Mouse (Mus musculus): ENCODE data around the gene Dlk1.
A peak's percentile ranks its signal among the peaks of the same experiment; 100 is the strongest.

The Dlk1 gene

GRCm38 (mm10) chr12:109452592-109452991, at the start of gene Dlk1:
Dlk1 (plus strand) TSS chr12:109452823.
- DNase-seq (ENCODE audit: low read depth, low spot score) = no peak

DNA sequence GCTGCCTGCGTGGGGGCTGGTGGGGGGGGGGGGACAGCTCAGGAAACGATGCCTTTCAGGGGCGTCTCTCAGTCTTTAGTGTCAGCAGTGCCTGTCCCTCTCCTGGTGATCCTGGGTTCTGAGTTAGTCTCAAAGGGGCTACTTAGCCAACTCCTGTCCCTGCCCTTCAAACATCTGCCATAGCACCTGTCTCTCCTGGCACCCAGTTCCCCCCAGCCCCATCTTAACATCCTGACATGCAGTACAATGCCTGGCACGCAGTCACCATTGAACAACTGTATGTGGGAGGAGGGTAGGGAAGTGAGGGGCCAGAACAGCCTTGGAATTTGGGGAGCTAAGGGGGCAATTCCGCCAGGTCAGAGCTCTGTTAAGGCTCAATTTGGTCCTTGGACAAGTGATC, 49.7 kb upstream of the Dlk1 start:
- DNase-seq (ENCODE audit: low read depth, low spot score) = no peak

DNA sequence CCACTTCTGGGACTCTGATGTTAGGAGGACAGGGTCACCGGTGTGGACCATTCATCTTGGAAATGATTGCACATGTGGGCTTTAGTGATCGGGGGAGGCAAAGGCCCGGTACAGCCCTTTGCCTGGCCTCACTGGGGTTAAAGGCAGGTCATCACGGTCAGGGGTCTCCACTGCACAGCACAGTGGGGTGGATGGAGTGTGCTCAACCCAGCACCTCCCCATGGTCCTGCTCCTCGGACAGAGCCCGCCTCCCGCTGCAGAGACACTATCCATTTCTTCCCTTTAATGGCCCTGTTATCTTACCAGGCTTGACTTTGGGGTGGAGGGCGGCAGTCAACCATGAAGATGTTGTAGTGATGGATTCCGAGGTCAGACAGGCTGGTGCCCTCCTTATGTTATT, 48.9 kb upstream of the Dlk1 start:
- no peak for DNase-seq (ENCODE audit: low read depth, low spot score)

- no peak for DNase-seq (ENCODE audit: low read depth, low spot score)
Observed at GRCm38 (mm10) chr12:109406018-109406417, 46.6 kb upstream of the Dlk1 start.

DNA sequence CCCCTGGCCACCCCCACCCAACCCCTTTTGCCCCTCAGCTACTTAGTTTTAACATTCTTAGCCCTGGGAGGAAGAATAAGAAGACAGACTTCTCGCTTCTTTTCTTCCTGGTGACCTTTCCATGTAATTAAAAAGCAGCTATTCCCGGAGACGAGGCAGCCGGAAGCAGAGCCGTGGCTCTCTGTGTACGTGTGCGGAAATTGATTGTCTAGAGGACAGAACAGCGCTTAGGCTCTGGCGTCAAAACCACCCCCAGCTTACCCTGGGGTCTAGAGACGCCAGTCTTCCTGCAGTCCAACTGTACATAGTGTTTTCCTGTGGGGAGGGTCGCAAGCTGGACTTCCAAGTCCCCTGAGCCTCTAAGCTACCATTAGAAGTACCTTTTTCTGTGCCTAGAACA, 41.9 kb upstream of the Dlk1 start:
- DNase-seq (ENCODE audit: low read depth, low spot score) = no peak

- no peak for DNase-seq (ENCODE audit: low read depth, low spot score)
Observed at GRCm38 (mm10) chr12:109411172-109412070, 41.2 kb upstream of the Dlk1 start.

- no peak for DNase-seq (ENCODE audit: low read depth, low spot score)
Observed at GRCm38 (mm10) chr12:109412071-109412440, 40.6 kb upstream of the Dlk1 start.

DNA sequence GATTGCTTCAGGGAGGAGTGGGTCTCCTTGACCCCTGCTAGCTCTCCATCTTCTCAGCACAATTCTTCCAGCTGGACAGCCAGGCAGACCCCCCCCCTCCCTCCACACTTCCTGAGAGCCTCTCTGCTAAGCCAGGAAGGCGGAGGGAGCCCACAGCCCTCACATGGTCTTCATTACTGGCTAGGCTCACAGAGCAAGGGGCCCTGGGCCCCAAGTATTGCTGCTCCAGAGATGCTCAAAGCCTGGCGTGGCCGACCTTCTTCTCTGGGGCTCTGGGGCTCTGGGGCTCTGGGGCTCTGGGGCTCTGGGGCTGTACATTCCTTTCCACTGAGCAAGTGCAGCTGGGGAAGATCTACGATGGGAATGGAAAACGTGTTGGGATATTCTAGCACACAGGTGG, 39.9 kb upstream of the Dlk1 start:
- no peak for DNase-seq (ENCODE audit: low read depth, low spot score)

- DNase-seq (ENCODE audit: low read depth, low spot score) = no peak
Observed at GRCm38 (mm10) chr12:109413321-109413720, 39.3 kb upstream of the Dlk1 start.

GRCm38 (mm10) chr12:109416681-109417080, 35.9 kb upstream of the Dlk1 start:
- DNase-seq (ENCODE audit: low read depth, low spot score) = no peak

GRCm38 (mm10) chr12:109417476-109418201, 35.0 kb upstream of the Dlk1 start:
- DNase-seq (ENCODE audit: low read depth, low spot score) = peak; percentile 55

DNA sequence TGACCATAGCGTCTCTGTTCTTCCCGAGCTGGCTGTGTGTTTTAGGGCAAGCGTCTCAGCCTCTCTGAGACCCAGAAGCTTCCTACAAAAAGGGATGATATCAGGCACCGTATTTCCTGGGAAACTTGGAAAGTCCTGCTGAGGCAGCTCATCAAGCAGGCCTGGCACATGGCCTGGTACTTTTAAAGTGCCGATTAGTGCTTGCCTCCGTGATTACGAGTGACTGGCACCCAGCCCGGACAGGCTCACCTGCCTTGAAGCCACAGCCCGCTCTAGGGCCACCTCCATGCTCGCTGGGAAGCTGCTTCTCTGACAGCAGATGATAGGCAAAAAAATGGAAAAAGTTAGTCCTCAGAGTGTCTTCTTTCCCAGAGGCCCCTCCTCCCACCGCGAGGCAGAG, 32.6 kb upstream of the Dlk1 start:
- no peak for DNase-seq (ENCODE audit: low read depth, low spot score)

DNA sequence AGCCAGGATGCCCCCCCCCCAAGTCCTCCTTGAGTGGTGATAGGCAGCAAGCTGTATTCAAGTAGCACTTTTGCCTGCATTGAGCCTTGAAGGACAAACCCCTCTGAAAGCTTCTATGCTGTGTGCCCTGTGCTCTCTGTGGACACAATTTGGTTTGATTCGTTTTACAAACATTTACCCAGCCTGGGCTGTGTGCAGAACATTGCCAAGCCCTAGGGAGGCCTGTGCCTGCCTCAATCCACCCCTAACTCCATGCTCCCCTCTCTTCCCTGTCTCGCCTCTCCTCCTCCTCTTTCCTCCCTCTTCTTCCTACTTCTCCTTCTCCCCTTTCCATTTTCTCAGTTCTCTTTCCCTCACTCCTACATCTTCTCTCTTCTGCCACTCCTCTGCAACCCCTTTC, 29.5 kb upstream of the Dlk1 start:
- DNase-seq (ENCODE audit: low read depth, low spot score) = no peak

- DNase-seq (ENCODE audit: low read depth, low spot score) = no peak
Observed at GRCm38 (mm10) chr12:109423716-109424429, 28.8 kb upstream of the Dlk1 start.

- peak; percentile 62 for DNase-seq (ENCODE audit: low read depth, low spot score)
Observed at GRCm38 (mm10) chr12:109424753-109425332, 27.8 kb upstream of the Dlk1 start.

- no peak for DNase-seq (ENCODE audit: low read depth, low spot score)
Observed at GRCm38 (mm10) chr12:109425982-109426381, 26.6 kb upstream of the Dlk1 start.

- DNase-seq (ENCODE audit: low read depth, low spot score) = no peak
Observed at GRCm38 (mm10) chr12:109432475-109433130, 20.0 kb upstream of the Dlk1 start.

GRCm38 (mm10) chr12:109436367-109436807, 16.2 kb upstream of the Dlk1 start:
- no peak for DNase-seq (ENCODE audit: low read depth, low spot score)

GRCm38 (mm10) chr12:109436852-109437251, 15.8 kb upstream of the Dlk1 start:
- no peak for DNase-seq (ENCODE audit: low read depth, low spot score)

- no peak for DNase-seq (ENCODE audit: low read depth, low spot score)
Observed at GRCm38 (mm10) chr12:109437559-109438350, 14.9 kb upstream of the Dlk1 start.
